Mouse (Mus musculus) kidney, embryonic 16.5 days (tissue): ENCODE data around the gene Parp8. TPM values are rescaled to one million over a fixed set of nuclear protein-coding genes. Genes with fewer than 3 reads are reported as not detected.
A peak's percentile ranks its signal among the peaks of the same experiment; 100 is the strongest.
"Not testable (repeated sequence)": the region's sequence is repeated elsewhere in the genome, so short reads cannot be mapped to it uniquely, and the experiment has no call there.

Experiments
- ATAC-seq: fragments of 200-750 bp; cut with Nextera tagmentation; 2 replicates; pipeline ENCODE4 v1.8.0; 2017; ENCODE audit warnings: moderate TSS enrichment; ENCODE audit not compliant: low FRiP score, low TSS enrichment
- H3K27ac ChIP-seq: fragments of 300-500 bp; sonication (generic); 2 replicates; pipeline ENCODE4 v1.5.1; 2014; ENCODE audit warnings: low read length
- H3K27me3 ChIP-seq: fragments of 300-500 bp; sonication (generic); 2 replicates; pipeline ENCODE4 v1.6.1; 2014; ENCODE audit warnings: low read length, control low read depth, mixed read lengths; ENCODE audit not compliant: insufficient read depth
- H3K36me3 ChIP-seq: fragments of 300-500 bp; sonication (generic); 2 replicates; pipeline ENCODE4 v1.6.1; 2014; ENCODE audit warnings: low read length, control low read depth, mixed read lengths; ENCODE audit not compliant: insufficient read depth
- H3K4me1 ChIP-seq: fragments of 300-500 bp; sonication (generic); 2 replicates; pipeline ENCODE4 v1.6.1; 2014; ENCODE audit warnings: low read length, control low read depth, mixed read lengths; ENCODE audit not compliant: insufficient read depth
- H3K4me2 ChIP-seq: fragments of 300-500 bp; sonication (generic); replicated peaks from 2 replicates; pipeline ENCODE4 v1.6.1; 2014; ENCODE audit warnings: low read depth, low read length
- H3K4me3 ChIP-seq: fragments of 300-500 bp; sonication (generic); 2 replicates; pipeline ENCODE4 v1.5.1; 2014; ENCODE audit warnings: mild to moderate bottlenecking, low read length
- H3K9ac ChIP-seq: fragments of 300-500 bp; sonication (generic); replicated peaks from 2 replicates; pipeline ENCODE4 v1.6.1; 2014; ENCODE audit warnings: low read length
- H3K9me3 ChIP-seq: fragments of 300-500 bp; sonication (generic); 2 replicates; pipeline ENCODE4 v1.6.1; 2016; ENCODE audit warnings: low read length, control low read depth
- WGBS: fragments of 180-500 bp; shearing (Covaris S2); extraction: QIAGEN DNeasy Blood & Tissue Kit; methylation state at CpG from one replicate; pipeline ENCODE4 v1.1.7; 2014; 5-methylcytosine and 5-hydroxymethylcytosine counted together
- polyA plus RNA-seq: library from polyadenylated mRNA; unstranded; fragments of >200 nt; fragmentation: Nextera tagmentation; extraction: Ambion mirVana; gene quantifications from 2 replicates; pipeline ENCODE4 v1.2.1, GENCODE M21; 2015

Parp8 gene
- polyA plus RNA-seq, 1 experiment from 2014 or later, result 15.7 TPM

DNA sequence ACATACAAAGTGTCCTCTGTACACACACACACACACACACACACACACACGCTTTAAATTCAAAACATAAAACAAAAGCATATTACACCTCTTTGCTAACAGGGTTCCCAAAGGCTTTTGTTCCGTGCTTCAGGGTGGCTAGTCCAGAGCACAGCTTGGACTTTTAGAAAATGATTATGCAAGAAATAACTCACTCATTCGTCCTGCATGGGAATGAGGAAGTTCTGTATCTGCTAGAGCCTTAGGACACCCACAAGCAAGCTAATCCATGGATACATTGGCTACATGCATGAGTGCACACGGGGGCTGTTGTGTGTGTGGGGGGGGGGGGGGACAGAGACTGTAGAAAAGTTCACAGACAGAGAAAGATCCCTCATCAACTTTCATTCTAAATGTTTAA, 75.8 kb downstream of the Parp8 start:
- Histone ChIP-seq H3K36me3 (no peaks in the 10 kb centered on the region), H3K9me3 (no peaks in the 10 kb centered on the region), H3K4me2 (no peak overlapping the region), H3K4me3 (no peak overlapping the region), H3K27me3 (no peaks in the 10 kb centered on the region), H3K27ac (peak overlapping the region; percentile 72), H3K4me1 (peaks cover 38% of the 10 kb centered on the region), H3K9ac (no peak overlapping the region)
- peak; percentile 57 for ATAC-seq
- WGBS, result 64% methylated on average over 4 of the region's 4 CpGs

DNA sequence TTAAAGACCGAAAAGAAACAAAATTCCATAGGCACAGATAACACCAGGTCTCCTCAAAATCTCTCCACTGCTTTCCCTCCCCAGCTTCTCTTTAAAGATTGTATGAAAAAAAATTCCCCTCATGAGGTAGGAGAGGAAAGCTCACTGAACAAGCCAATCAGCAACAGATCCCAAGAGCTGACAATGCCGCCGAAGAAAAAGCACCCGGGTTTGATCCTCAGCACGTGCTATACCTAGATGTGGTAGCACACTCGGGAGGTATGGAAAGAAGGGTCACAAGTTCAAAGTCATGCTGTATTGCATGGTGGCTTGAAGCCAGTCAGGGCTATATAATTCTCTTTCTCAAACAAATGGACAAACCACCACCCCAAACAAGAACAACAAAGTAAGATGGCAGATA, 76.3 kb downstream of the Parp8 start:
- Histone ChIP-seq H3K27ac (peak overlapping the region; percentile 72), H3K36me3 (no peaks in the 10 kb centered on the region), H3K4me2 (no peak overlapping the region), H3K9ac (no peak overlapping the region), H3K27me3 (no peaks in the 10 kb centered on the region), H3K9me3 (no peaks in the 10 kb centered on the region), H3K4me3 (no peak overlapping the region), H3K4me1 (peaks cover 38% of the 10 kb centered on the region)
- WGBS, result 79% methylated on average over 6 of the region's 6 CpGs
- ATAC-seq, result no peak

DNA sequence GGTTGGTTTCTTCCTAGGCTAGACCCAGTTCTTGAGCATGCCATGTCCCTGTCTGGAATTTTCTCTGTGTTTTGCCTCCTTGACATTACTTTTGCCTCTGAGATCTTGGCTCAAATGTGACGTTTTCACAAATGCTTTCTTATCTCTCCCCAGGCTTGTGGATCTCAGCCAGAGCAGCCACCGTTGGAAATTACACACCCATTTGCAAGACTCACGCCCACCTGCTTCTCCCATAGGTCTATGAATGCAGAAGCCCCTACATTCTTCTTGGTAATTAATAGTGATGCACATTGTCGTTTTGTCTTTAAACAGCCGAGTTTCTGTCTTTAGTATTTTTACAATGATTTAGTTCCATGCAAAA, 77.1 kb downstream of the Parp8 start:
- Histone ChIP-seq H3K4me2 (no peak overlapping the region), H3K4me1 (peaks cover 38% of the 10 kb centered on the region), H3K27ac (peak overlapping the region; percentile 87), H3K9ac (no peak overlapping the region), H3K27me3 (no peaks in the 10 kb centered on the region), H3K4me3 (no peak overlapping the region), H3K36me3 (no peaks in the 10 kb centered on the region), H3K9me3 (no peaks in the 10 kb centered on the region)
- WGBS, result 47% methylated on average over 5 of the region's 5 CpGs
- ATAC-seq, result no peak

DNA sequence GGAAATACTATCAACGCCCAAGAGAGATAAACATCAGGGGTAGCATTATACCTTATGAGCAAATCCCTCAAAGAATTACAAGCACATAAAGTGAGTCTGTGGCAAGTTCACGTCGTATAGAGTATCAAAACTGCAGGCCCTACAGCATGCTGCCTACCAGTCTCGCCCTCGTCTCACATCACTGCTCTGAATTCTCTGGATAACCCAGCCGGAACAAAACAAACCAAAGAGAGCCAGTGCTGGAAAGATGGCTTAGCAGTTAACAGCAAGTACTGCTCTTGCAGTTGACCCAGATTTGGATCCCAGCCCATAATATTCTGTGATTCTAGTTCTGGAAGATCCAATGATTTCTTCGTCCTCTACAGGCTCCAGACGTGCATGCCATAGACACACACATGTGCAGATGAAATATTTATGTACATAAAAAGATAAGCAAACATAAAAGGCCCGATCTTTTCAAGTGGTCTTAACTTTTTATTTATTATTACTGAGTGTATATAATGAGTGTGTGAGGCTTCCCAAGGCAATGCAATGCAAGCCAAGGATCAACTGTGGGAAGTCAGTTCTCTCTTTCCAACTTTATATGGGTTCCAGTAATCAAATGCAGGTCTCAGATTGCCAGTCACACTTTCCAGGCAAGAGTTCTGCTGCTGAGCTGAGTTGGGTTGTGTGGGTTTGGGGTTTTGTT, 77.6 kb downstream of the Parp8 start:
- 24% methylated on average over 9 of the region's 9 CpGs for WGBS
- peak; percentile 92 for ATAC-seq
- peak overlapping the region; percentile 87 for H3K27ac ChIP-seq
- H3K9ac ChIP-seq, result no peak overlapping the region
- no peak overlapping the region for H3K4me3 ChIP-seq
- no peaks in the 10 kb centered on the region for H3K36me3 ChIP-seq
- H3K27me3 ChIP-seq, result no peaks in the 10 kb centered on the region
- H3K4me1 ChIP-seq, result peaks cover 38% of the 10 kb centered on the region
- H3K4me2 ChIP-seq, result no peak overlapping the region; the same call in 1 of the 2 replicates
- no peaks in the 10 kb centered on the region for H3K9me3 ChIP-seq

DNA sequence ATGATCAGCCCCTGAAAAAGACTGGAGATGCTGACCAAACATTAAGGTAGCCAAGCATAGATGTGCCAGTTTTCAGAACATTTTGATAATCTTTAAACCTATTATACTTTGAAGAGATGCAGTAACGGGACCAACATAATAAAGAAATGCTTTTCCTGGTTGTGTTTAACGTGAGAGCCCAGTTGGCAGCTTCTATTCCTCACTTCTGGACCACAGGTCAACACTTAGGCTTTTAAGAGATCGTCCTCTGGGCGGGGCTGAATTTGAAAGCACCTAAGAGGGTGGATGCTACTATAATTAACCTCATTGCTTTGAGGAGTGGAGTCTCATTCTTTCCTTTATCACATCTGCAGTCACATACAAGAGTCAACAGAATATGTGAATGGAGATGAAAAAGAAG, 78.8 kb downstream of the Parp8 start:
- H3K9me3 ChIP-seq, result no peaks in the 10 kb centered on the region
- H3K4me3 ChIP-seq, result no peak overlapping the region
- peaks cover 49% of the 10 kb centered on the region for H3K4me1 ChIP-seq
- no peak for ATAC-seq
- no peak overlapping the region for H3K4me2 ChIP-seq
- no peak overlapping the region for H3K9ac ChIP-seq
- 70% methylated on average over 4 of the region's 4 CpGs for WGBS
- H3K27ac ChIP-seq, result peak overlapping the region; percentile 87
- H3K36me3 ChIP-seq, result no peaks in the 10 kb centered on the region
- H3K27me3 ChIP-seq, result no peaks in the 10 kb centered on the region

DNA sequence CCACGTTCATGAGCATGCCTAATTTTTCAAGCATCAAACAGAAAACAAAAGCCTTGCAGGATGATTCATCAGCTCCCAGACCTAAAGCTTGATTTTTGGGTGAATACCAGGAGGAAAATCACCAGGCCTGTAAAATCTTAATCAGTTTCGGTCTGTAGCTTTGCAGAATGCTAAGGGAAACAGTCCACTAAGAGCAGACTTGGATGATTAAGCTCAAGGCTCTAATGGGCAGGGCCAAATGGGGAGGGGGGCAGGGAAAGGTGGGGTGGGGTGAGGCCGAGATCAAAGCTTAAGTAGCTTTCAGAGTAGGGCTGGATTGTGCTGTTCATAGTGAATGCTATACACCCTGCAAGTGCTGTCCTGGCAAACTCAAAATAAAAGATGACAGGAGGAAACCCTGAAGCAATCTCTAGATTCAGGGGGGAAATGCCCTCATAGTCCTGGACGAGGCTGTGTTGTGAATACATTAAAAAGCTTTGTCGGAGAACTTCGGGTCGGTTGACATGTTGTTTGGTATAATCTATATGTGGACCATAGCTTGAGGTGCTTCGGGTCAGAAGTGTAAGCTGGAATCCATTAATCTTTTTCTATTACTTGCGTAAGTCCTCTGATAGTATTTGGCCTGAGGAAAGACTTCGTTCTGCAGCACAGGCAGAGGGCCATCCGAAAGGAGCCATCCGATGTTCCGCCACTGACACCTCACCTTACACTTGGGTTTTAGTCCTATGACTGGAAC, 83.9 kb downstream of the Parp8 start:
- peak; percentile 93 for ATAC-seq
- 33% methylated on average over 13 of the region's 13 CpGs for WGBS

DNA sequence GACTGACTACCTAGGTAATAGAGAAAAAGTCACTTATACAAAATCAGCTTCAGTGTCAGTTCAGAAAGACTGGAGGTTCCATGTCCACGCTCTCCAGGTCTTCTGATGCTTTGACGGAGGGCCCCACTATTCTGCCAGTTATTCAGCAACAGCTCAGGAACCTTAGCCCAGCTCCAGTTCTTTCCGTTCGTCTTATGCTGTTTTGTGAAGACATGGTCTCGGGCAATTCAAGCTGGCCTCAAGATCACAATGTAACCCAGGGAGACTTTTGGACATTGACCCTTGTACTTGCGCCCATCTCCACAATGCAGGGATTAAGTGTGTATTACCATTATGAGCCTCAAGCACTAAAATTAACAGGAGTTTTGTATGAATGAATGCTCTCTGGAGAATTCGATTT, 84.6 kb downstream of the Parp8 start:
- no peaks in the 10 kb centered on the region for H3K27me3 ChIP-seq
- no peak overlapping the region for H3K4me3 ChIP-seq
- no peaks in the 10 kb centered on the region for H3K9me3 ChIP-seq
- H3K4me2 ChIP-seq, result no peak overlapping the region
- H3K36me3 ChIP-seq, result no peaks in the 10 kb centered on the region
- ATAC-seq, result no peak
- WGBS, result 69% methylated on average over 7 of the region's 7 CpGs
- peaks cover 20% of the 10 kb centered on the region for H3K4me1 ChIP-seq
- H3K9ac ChIP-seq, result no peak overlapping the region
- peak overlapping the region; percentile 47 for H3K27ac ChIP-seq

More for the DNA sequence above, 83.9 kb downstream of the Parp8 start:
- H3K4me1 ChIP-seq, result peaks cover 24% of the 10 kb centered on the region
- H3K36me3 ChIP-seq, result no peaks in the 10 kb centered on the region
- H3K9ac ChIP-seq, result no peak overlapping the region
- H3K9me3 ChIP-seq, result no peaks in the 10 kb centered on the region
- H3K27ac ChIP-seq, result peak overlapping the region; percentile 60
- 0 out of 2 replicates have a peak overlapping the region, but pooled peaks have one; percentile 14 for H3K4me2 ChIP-seq
- H3K4me3 ChIP-seq, result no peak overlapping the region
- no peaks in the 10 kb centered on the region for H3K27me3 ChIP-seq

DNA sequence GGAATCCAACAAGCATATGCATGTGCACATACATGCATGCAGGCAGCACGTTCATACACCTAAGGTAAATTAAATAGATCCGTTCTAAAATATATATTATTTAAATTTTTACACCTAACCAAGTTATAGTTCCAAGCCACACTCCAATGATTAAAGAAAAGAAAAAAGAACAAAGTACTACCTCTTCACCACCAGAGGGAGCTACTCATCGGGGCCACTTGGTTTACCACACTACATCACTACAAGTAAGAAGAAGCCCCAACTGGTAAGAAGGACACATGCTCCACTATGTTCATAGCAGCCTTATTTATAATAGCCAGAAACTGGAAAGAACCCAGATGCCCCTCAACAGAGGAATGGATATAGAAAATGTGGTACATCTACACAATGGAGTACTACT, 88.3 kb downstream of the Parp8 start:
- not testable (repeated sequence) for H3K9me3 ChIP-seq, H3K4me2 ChIP-seq, H3K36me3 ChIP-seq, ATAC-seq, H3K27me3 ChIP-seq, H3K9ac ChIP-seq, H3K4me3 ChIP-seq, H3K27ac ChIP-seq
- WGBS, result 93% methylated on average over 3 of the region's 3 CpGs
- peaks cover 13% of the 10 kb centered on the region for H3K4me1 ChIP-seq

DNA sequence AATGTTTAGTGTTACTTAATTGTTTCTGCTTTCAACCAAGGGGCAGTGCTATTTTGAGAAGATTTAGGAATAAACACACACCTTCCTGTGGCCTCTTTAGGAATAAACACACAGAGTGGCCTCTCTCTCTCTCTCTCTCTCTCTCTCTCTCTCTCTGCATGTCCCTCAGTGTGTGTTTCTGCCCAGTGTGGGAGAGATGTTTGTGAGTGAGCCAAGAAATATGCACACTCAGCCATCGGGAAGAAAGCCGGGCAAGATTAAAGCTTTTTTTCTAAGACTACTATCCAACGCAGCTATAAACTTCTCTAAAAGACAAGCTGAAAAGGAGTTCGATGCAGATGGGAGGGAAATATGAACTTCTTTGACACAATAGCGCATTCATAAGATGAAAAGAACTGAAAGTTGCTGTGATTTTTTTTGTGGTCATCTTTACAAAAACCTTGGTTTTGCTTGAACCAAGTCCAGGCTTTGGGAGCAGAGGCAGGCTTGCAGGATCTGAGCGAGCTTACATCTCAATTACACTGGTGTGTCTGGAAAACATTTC, 107.9 kb downstream of the Parp8 start:
- Histone ChIP-seq H3K27ac (no peak overlapping the region), H3K27me3 (no peaks in the 10 kb centered on the region), H3K36me3 (no peaks in the 10 kb centered on the region), H3K4me2 (no peak overlapping the region), H3K4me1 (no peaks in the 10 kb centered on the region), H3K4me3 (no peak overlapping the region), H3K9ac (no peak overlapping the region), H3K9me3 (no peaks in the 10 kb centered on the region)
- ATAC-seq, result no peak
- WGBS, result 69% methylated on average over 6 of the region's 6 CpGs

DNA sequence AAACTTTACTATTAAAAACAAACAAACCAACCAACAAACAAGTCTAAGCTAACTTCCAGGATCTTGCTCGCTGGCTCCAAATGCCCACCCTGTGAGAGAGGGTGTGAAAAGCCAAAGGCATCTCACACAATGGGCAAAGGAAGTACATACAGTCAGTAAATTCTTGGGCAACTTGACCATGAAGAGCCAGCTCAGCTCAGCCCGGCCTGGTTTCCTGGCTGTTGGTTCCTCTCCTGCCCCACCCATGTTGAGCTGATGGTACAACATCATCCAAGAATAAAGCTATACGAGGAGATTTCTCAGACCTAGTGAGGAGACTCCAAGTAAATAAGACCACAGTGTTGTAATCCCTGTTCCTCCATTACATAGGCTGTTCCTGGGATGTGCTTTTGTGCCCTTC, 117.1 kb downstream of the Parp8 start:
- H3K36me3 ChIP-seq, result 0 out of 2 replicates have a peak, but pooled peaks cover 6% of the 10 kb centered on the region
- no peak overlapping the region for H3K4me3 ChIP-seq
- H3K27ac ChIP-seq, result no peak overlapping the region
- no peaks in the 10 kb centered on the region for H3K27me3 ChIP-seq
- no peak overlapping the region for H3K4me2 ChIP-seq
- no peaks in the 10 kb centered on the region for H3K9me3 ChIP-seq
- ATAC-seq, result no peak
- peaks cover 5% of the 10 kb centered on the region; the same call in 1 of the 2 replicates for H3K4me1 ChIP-seq
- WGBS, result 86% methylated on average over 3 of the region's 3 CpGs
- no peak overlapping the region for H3K9ac ChIP-seq
